Mouse (Mus musculus): Measurements from ENCODE around the gene Mafb. TPM values are rescaled to one million over a fixed set of nuclear protein-coding genes. Genes with fewer than 3 reads are reported as not detected.

Gene Mafb
- polyA plus RNA-seq, 1 experiment from 2014 or later: 30.8 TPM

Other genes starting within 250 kb of the Mafb start
- not detected in 2 replicates for gene Gm826, start 32.9 kb downstream of the Mafb start, polyA plus RNA-seq (2015; fragmentation: Nextera tagmentation; extraction: Ambion mirVana)